Mouse (Mus musculus): Measurements from ENCODE around the gene Lhfp. TPM values are rescaled to one million over a fixed set of nuclear protein-coding genes. Genes with fewer than 3 reads are reported as not detected.

Gene Lhfp
- total and polyA plus RNA-seq, 2 experiments, result 10.6 to 15.3 TPM

GRCm38 (mm10) chr3:53284023-53284422 is 242.7 kb downstream of the Lhfp start:
- Histone ChIP-seq H3K27ac (replicated peaks; ENCODE audit: insufficient read depth, low read depth, low read length) (no peak overlapping the region), H3K27me3 (ENCODE audit: control insufficient read depth, insufficient read depth, low read length) (no peaks in the 10 kb centered on the region), H3K36me3 (ENCODE audit: control insufficient read depth, insufficient read depth, low read length) (no peaks in the 10 kb centered on the region), H3K9ac (ENCODE audit: low read depth, low read length) (no peak overlapping the region), H3K4me3 (ENCODE audit: insufficient read depth, low read depth, low read length) (no peak overlapping the region), H3K79me2 (ENCODE audit: control insufficient read depth, insufficient read depth, low read length) (no peaks in the 10 kb centered on the region), H3K4me1 (ENCODE audit: control insufficient read depth, insufficient read depth, low read length) (no peaks in the 10 kb centered on the region)
- no peak for DNase-seq (ENCODE audit: extremely low read depth, low read depth, low spot score)
- WGBS, result 90% methylated on average over 5 of the region's 5 CpGs
- TF ChIP-seq CTCF (IDR thresholded peaks at IDR 0.05; ENCODE audit: low read depth, low read length) (no peak), POLR2A (IDR thresholded peaks at IDR 0.05; ENCODE audit: extremely low read depth, insufficient read depth, low read length) (no peak)

GRCm38 (mm10) chr3:53284471-53285177 is 243.3 kb downstream of the Lhfp start:
- 76% methylated on average over 13 of the region's 13 CpGs for WGBS

GRCm38 (mm10) chr3:53288662-53289061 is 247.3 kb downstream of the Lhfp start:
- Histone ChIP-seq H3K9ac (ENCODE audit: low read depth, low read length) (no peak overlapping the region), H3K36me3 (ENCODE audit: control insufficient read depth, insufficient read depth, low read length) (no peaks in the 10 kb centered on the region), H3K4me3 (ENCODE audit: insufficient read depth, low read depth, low read length) (no peak overlapping the region), H3K79me2 (ENCODE audit: control insufficient read depth, insufficient read depth, low read length) (no peaks in the 10 kb centered on the region), H3K27ac (replicated peaks; ENCODE audit: insufficient read depth, low read depth, low read length) (no peak overlapping the region), H3K27me3 (ENCODE audit: control insufficient read depth, insufficient read depth, low read length) (no peaks in the 10 kb centered on the region), H3K4me1 (ENCODE audit: control insufficient read depth, insufficient read depth, low read length) (no peaks in the 10 kb centered on the region)
- DNase-seq (ENCODE audit: extremely low read depth, low read depth, low spot score), result no peak
- TF ChIP-seq CTCF (IDR thresholded peaks at IDR 0.05; ENCODE audit: low read depth, low read length) (no peak), POLR2A (IDR thresholded peaks at IDR 0.05; ENCODE audit: extremely low read depth, insufficient read depth, low read length) (no peak)
- 67% methylated on average over 9 of the region's 9 CpGs for WGBS

More at GRCm38 (mm10) chr3:53284471-53285177, 243.3 kb downstream of the Lhfp start:
- Histone ChIP-seq H3K4me3 (ENCODE audit: insufficient read depth, low read depth, low read length) (no peak overlapping the region), H3K4me1 (ENCODE audit: control insufficient read depth, insufficient read depth, low read length) (no peaks in the 10 kb centered on the region), H3K9ac (ENCODE audit: low read depth, low read length) (no peak overlapping the region), H3K27ac (replicated peaks; ENCODE audit: insufficient read depth, low read depth, low read length) (no peak overlapping the region), H3K27me3 (ENCODE audit: control insufficient read depth, insufficient read depth, low read length) (no peaks in the 10 kb centered on the region), H3K79me2 (ENCODE audit: control insufficient read depth, insufficient read depth, low read length) (no peaks in the 10 kb centered on the region), H3K36me3 (ENCODE audit: control insufficient read depth, insufficient read depth, low read length) (no peaks in the 10 kb centered on the region)
- no peak for DNase-seq (ENCODE audit: extremely low read depth, low read depth, low spot score)
- TF ChIP-seq CTCF (IDR thresholded peaks at IDR 0.05; ENCODE audit: low read depth, low read length) (no peak), POLR2A (IDR thresholded peaks at IDR 0.05; ENCODE audit: extremely low read depth, insufficient read depth, low read length) (no peak)

GRCm38 (mm10) chr3:53289589-53290219 is 248.4 kb downstream of the Lhfp start:
- 89% methylated on average over 14 of the region's 14 CpGs for WGBS
- H3K9ac ChIP-seq (ENCODE audit: low read depth, low read length), result no peak overlapping the region
- H3K27ac ChIP-seq (replicated peaks; ENCODE audit: insufficient read depth, low read depth, low read length), result no peak overlapping the region
- DNase-seq (ENCODE audit: extremely low read depth, low read depth, low spot score), result no peak
- H3K36me3 ChIP-seq (ENCODE audit: control insufficient read depth, insufficient read depth, low read length), result no peaks in the 10 kb centered on the region
- H3K79me2 ChIP-seq (ENCODE audit: control insufficient read depth, insufficient read depth, low read length), result no peaks in the 10 kb centered on the region
- H3K27me3 ChIP-seq (ENCODE audit: control insufficient read depth, insufficient read depth, low read length), result no peaks in the 10 kb centered on the region
- no peak overlapping the region for H3K4me3 ChIP-seq (ENCODE audit: insufficient read depth, low read depth, low read length)
- no peaks in the 10 kb centered on the region for H3K4me1 ChIP-seq (ENCODE audit: control insufficient read depth, insufficient read depth, low read length)
- no peak for TF ChIP-seq POLR2A (IDR thresholded peaks at IDR 0.05; ENCODE audit: extremely low read depth, insufficient read depth, low read length)
- TF ChIP-seq CTCF (IDR thresholded peaks at IDR 0.05; ENCODE audit: low read depth, low read length), result no peak

DNA sequence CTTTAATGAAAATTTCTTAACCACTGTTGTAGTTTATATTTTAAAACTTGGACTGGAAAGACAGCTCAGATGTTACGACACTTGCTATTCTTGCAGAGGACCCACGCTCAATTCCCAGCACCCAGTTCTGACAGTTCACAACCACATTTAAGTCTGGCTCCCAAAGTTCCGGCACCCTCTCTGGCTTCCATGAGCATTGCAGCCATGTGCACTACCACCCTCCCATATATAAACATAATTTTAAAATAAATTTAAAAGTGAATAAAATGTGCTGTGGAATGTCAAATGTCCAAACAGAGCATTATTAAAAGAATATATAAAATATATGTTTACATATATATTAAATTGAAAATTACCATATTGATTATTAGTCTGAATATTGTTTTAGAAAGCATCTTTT is 249.9 kb downstream of the Lhfp start:
- DNase-seq (ENCODE audit: extremely low read depth, low read depth, low spot score), result no peak
- no peak overlapping the region for H3K27ac ChIP-seq (replicated peaks; ENCODE audit: insufficient read depth, low read depth, low read length)
- WGBS, result 95% methylated on average over 3 of the region's 3 CpGs
- no peak overlapping the region for H3K9ac ChIP-seq (ENCODE audit: low read depth, low read length)
- H3K36me3 ChIP-seq (ENCODE audit: control insufficient read depth, insufficient read depth, low read length), result no peaks in the 10 kb centered on the region
- no peak overlapping the region for H3K4me3 ChIP-seq (ENCODE audit: insufficient read depth, low read depth, low read length)
- TF ChIP-seq POLR2A (IDR thresholded peaks at IDR 0.05; ENCODE audit: extremely low read depth, insufficient read depth, low read length), result no peak
- no peak for TF ChIP-seq CTCF (IDR thresholded peaks at IDR 0.05; ENCODE audit: low read depth, low read length)
- H3K4me1 ChIP-seq (ENCODE audit: control insufficient read depth, insufficient read depth, low read length), result no peaks in the 10 kb centered on the region
- no peaks in the 10 kb centered on the region for H3K27me3 ChIP-seq (ENCODE audit: control insufficient read depth, insufficient read depth, low read length)
- H3K79me2 ChIP-seq (ENCODE audit: control insufficient read depth, insufficient read depth, low read length), result no peaks in the 10 kb centered on the region

DNA sequence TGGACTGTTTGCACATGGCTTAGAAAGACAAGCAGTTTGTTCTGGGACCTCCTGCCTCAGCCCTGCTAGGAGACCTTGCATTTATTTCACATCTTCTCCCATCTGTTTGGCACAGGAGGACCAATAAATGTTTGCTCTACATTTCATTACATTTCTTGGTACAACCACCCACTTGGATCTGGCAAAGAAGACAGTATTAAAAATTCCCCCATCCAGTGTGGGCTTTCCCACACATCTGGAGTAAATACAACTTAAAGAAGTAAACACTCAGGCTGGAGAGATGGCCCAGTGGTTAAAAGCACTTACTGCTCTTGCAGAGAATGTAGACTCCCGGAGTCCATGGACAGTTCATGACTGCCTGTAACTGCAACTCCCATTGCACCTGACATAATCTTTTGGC is 250.6 kb downstream of the Lhfp start:
- no peaks in the 10 kb centered on the region for H3K4me1 ChIP-seq (ENCODE audit: control insufficient read depth, insufficient read depth, low read length)
- no peak for DNase-seq (ENCODE audit: extremely low read depth, low read depth, low spot score)
- H3K4me3 ChIP-seq (ENCODE audit: insufficient read depth, low read depth, low read length), result no peak overlapping the region
- no peaks in the 10 kb centered on the region for H3K36me3 ChIP-seq (ENCODE audit: control insufficient read depth, insufficient read depth, low read length)
- H3K9ac ChIP-seq (ENCODE audit: low read depth, low read length), result no peak overlapping the region
- WGBS, result 74% methylated on average over 1 of the region's 1 CpGs
- H3K79me2 ChIP-seq (ENCODE audit: control insufficient read depth, insufficient read depth, low read length), result no peaks in the 10 kb centered on the region
- H3K27me3 ChIP-seq (ENCODE audit: control insufficient read depth, insufficient read depth, low read length), result no peaks in the 10 kb centered on the region
- no peak overlapping the region for H3K27ac ChIP-seq (replicated peaks; ENCODE audit: insufficient read depth, low read depth, low read length)
- TF ChIP-seq CTCF (IDR thresholded peaks at IDR 0.05; ENCODE audit: low read depth, low read length), result no peak
- no peak for TF ChIP-seq POLR2A (IDR thresholded peaks at IDR 0.05; ENCODE audit: extremely low read depth, insufficient read depth, low read length)
